Mouse (Mus musculus): ENCODE measurements around the gene Olfr995.

Olfr995 gene

DNA sequence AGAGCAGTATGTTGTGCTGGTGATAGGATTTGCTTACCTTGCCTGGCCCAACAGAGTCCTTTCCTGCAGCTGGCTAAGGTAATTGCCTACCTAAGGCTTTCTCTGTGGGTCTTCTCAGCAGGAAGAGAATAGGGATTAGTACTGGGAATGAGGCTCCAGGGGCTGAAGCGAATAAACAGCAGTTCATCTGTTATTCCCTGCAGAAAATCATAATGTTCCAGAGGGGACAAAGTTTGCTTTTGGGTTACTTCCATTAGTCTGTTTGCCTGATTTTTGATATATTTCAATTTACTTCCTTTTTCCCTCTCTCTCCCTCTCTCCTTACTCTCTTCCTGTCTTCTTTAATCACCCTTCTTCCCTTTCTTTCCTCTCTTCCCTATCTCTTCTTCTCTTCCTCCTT, at the start of gene Olfr995:
TSS of gene Olfr995 (minus strand) at position 101 of the 400 bp plus-strand sequence.
- no peak for DNase-seq (ENCODE audit: low spot score in 2 of 2)

DNA sequence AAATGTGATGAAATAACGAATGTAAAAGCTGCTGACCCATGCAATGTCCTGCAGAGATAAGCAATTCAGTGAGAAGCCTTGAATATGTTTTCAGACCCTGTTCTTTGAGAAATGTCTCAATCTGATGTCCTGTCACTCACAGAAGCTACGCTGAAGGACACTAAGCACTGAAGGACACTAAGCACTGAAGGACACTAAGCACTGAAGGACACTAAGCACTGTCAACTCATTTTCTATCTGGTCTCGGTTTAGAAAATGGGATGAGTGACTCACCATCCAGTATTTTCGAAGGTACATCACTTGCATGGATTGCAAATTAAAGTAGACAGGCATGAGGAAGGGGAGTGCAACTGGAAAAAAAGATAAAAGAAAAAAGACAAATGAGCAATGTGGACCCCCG, 47.0 kb upstream of the Olfr995 start:
- DNase-seq (ENCODE audit: low spot score in 2 of 2) = no peak

DNA sequence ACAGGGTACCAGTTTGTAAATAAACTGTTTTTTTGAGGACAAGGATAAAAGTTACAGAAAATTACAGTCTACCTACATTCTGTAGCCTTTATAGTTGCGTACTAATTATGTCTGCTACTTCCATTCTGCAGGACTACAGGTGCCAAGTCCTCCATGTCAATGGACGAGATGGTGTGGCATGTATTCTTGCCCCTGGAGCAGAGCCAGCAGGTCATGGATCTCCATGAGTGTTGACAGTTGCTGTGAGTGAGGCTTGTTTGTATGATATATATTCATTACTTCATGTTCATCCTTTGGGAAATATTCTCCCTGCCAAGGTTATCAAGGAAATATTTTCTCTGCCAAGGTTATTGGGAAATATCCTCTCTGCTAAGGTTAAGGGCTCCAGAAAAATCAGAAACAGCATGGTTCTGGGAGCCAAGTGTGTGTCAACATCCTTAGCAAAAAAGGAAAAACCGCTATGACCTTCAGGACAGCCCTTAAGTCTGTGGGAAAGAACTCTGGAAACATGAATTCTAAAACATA, 23.4 kb upstream of the Olfr995 start:
- DNase-seq (ENCODE audit: low spot score in 2 of 2) = no peak

DNA sequence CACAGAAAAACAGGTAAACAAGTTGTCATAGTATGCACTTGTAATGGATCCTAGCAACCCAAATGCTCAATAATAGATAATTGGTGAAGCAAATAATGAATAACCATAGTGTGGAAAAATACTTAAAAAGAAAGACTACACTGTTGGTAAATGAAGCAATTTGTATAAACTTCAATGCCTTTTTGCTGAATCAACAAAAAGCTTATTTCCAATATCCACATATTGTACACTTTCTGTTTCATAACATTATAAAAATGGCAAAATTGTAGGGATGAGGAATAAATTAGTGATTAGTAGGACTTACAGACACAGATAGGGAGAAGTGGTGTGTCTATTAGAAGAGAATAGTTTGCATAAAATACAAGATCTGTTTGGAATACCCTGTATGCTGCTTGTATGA, 893 bp downstream of the Olfr995 start:
- DNase-seq (ENCODE audit: low spot score in 2 of 2) = no peak

DNA sequence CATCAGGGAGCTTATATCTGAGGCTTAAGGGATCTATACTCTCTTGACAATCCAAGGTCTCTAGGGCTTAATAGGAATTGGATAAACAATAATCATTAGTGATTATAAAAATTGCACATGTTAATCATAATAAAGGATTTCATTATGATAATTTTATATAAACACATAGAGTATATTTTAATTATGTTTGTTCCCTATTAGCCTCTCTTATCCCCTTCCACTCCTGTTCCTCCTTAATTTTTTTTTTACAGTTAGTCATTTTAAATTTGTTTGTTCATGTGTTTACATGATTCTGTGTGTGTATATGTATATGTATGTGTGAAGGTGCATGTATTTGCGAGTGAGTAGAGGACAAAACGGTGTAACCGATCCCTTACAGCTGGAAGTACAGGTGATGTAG, 7.1 kb downstream of the Olfr995 start, which contains the start of gene Olfr994:
TSS of gene Olfr994 (minus strand) at position 101 of the 400 bp plus-strand sequence.
- no peak for DNase-seq (ENCODE audit: low spot score in 2 of 2)

DNA sequence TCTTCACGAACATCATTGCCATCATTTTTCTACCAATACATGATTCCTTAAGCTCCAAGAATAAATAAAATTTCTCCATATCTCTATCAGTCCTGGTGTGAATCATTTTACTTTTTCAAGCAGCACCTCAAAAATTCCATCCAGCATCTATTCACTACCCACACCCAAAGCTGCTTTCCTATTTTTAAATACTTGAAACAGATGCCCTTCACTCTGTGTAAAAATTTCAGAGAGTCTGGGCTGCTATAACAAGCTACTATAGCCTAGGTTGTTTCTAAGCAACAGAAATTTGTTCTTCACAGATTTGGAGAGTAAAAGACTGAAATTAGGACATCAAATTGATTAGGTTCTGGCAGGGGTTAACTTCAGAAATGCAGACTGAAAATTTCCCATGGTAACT, 17.5 kb downstream of the Olfr995 start:
- no peak for DNase-seq (ENCODE audit: low spot score in 2 of 2)

DNA sequence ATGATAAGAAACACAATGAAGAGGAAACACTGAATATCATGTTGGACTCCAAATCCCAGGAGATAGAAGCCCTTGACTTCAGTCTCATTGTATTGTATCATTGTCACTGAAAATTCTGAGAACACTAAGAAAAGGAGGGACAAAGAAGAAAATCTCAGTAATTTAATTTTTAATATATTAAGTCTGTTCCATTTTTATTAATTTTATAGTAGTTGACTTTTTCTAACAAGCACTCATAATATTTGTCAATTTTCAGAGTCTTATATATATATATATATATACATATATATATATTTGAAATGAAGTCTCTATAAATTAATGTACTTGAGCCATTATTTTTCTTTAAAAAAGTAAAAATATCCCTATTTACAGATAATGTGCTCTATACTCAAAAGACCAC, 28.7 kb downstream of the Olfr995 start, which contains the start of gene Olfr993:
TSS of gene Olfr993 (minus strand) at position 101 of the 400 bp plus-strand sequence.
- DNase-seq (ENCODE audit: low spot score in 2 of 2) = no peak

DNA sequence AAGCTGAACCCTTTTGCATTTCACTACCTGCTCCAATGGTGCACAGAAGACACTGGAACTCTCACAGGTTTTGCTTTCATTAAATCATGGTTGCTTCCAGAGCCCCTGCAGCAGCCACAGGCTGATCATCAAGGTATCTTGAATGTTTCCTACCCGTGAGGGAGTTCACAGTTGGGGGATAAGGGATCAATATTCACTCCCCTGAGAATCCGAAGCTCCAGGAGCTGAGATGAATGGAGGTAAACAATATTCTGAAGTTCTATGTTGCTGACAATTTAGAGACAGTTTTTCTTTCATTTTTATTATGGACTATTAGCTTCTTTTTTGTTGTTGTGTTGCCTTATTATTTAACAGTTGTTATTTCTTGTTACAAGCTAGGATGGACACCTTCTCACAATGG, 34.1 kb downstream of the Olfr995 start, which contains the start of gene Olfr992:
TSS of gene Olfr992 (minus strand) at position 101 of the 400 bp plus-strand sequence.
- DNase-seq (ENCODE audit: low spot score in 2 of 2) = no peak

All from urinary bladder, adult 18-20 months (tissue).